Mouse (Mus musculus) stomach, embryonic 14.5 days (tissue): ENCODE measurements around the gene Setd1b. TPM values are rescaled to one million over a fixed set of nuclear protein-coding genes. Genes with fewer than 3 reads are reported as not detected.

Experiments used
- ATAC-seq: fragments of 200-750 bp; cut with Nextera tagmentation; 2 replicates; pipeline ENCODE4 v1.8.0; 2017; ENCODE audit warnings: low read depth, moderate TSS enrichment; ENCODE audit not compliant: insufficient number of reproducible peaks, insufficient read depth, low FRiP score
- H3K27ac ChIP-seq: fragments of 300-500 bp; sonication (generic); 2 replicates; pipeline ENCODE4 v1.5.1; 2014; ENCODE audit warnings: mild to moderate bottlenecking, low read length, moderate library complexity, mixed read lengths
- H3K27me3 ChIP-seq: fragments of 300-500 bp; sonication (generic); 2 replicates; pipeline ENCODE4 v1.6.1; 2014; ENCODE audit warnings: low read length, control low read depth, mixed read lengths; ENCODE audit not compliant: control insufficient read depth, insufficient read depth
- H3K36me3 ChIP-seq: fragments of 300-500 bp; sonication (generic); 2 replicates; pipeline ENCODE4 v1.6.1; 2014; ENCODE audit warnings: mild to moderate bottlenecking, control low read depth, low read length, moderate library complexity, mixed read lengths; ENCODE audit not compliant: control insufficient read depth, insufficient read depth
- H3K4me1 ChIP-seq: fragments of 300-500 bp; sonication (generic); 2 replicates; pipeline ENCODE4 v1.6.1; 2014; ENCODE audit warnings: low read length, control low read depth, mixed read lengths; ENCODE audit not compliant: control insufficient read depth, insufficient read depth
- H3K4me2 ChIP-seq: fragments of 300-500 bp; sonication (generic); replicated peaks from 2 replicates; pipeline ENCODE4 v1.6.1; 2014; ENCODE audit warnings: low read depth, low read length, control low read depth
- H3K4me3 ChIP-seq: fragments of 300-500 bp; sonication (generic); 2 replicates; pipeline ENCODE4 v1.5.1; 2014; ENCODE audit warnings: low read depth, low read length, control low read depth
- H3K9ac ChIP-seq: fragments of 300-500 bp; sonication (generic); replicated peaks from 2 replicates; pipeline ENCODE4 v1.6.1; 2014; ENCODE audit warnings: low read depth, mild to moderate bottlenecking, control low read depth, low read length, moderate library complexity, mixed read lengths
- H3K9me3 ChIP-seq: fragments of 300-500 bp; sonication (generic); 2 replicates; pipeline ENCODE4 v1.6.1; 2016; ENCODE audit warnings: low read depth, low read length, control low read depth; ENCODE audit not compliant: control insufficient read depth
- WGBS: fragments of 180-500 bp; shearing (Covaris S2); extraction: QIAGEN DNeasy Blood & Tissue Kit; methylation state at CpG from one replicate; pipeline ENCODE4 v1.1.7; 2014; 5-methylcytosine and 5-hydroxymethylcytosine counted together
- polyA plus RNA-seq: library from polyadenylated mRNA; unstranded; fragments of >200 nt; fragmentation: Nextera tagmentation; extraction: Ambion mirVana; gene quantifications from 2 replicates; pipeline ENCODE4 v1.2.1, GENCODE M21; 2014

The Setd1b gene
- polyA plus RNA-seq, 1 experiment from 2014 or later: 12.9 TPM

DNA sequence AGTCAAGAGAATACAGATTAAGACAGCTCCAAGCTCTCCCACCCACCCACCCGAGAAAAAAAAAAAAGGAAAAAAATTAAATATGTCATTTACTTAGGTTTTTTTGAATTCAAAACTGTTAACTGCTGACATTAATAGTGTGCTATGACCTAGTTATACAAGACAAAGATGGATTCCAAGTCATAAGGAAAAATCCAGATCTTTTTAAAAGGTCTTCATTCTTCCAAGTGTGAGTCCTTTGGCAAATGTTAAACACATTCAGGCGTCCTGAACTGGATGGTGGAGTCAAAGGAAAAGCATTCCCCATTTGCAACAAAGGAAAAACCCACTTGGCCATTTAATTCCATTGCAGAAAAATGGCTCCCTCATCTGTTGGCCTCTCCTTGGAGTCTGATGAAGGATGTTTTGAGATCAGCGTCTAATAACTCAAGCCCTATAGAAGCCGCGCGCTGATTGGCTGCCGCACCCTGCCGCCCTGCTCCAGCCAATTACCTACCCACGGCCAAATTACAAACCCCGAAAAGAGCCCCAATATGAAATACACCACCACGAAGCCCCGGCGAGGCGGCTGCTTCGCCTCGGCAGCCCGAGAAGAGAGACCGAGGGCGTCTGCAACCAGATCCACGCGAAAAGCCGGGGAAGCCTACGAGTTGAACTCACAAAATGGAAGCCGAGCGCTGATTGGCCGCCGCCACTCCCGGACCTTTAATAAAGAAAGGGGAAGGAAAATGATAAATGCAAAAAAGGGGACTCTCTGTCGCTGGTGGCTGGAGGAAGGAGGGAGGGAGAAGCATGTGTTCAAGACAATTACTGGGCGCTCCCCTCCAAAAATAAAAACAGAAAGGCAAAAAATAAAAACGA lies 1.1 kb upstream of the Setd1b start:
- under 1% methylated on average over 31 of the region's 31 CpGs for WGBS
- Histone ChIP-seq H3K9ac (peak overlapping the region; percentile 98), H3K4me3 (peak overlapping the region; percentile 84), H3K27ac (peak overlapping the region; percentile 100), H3K4me1 (peaks cover 40% of the 10 kb centered on the region), H3K4me2 (peak overlapping the region; percentile 100), H3K9me3 (no peaks in the 10 kb centered on the region), H3K27me3 (no peaks in the 10 kb centered on the region), H3K36me3 (peaks cover 6% of the 10 kb centered on the region; the same call in 1 of the 2 replicates)
- peak; percentile 42; the same call in 1 of the 2 replicates for ATAC-seq

DNA sequence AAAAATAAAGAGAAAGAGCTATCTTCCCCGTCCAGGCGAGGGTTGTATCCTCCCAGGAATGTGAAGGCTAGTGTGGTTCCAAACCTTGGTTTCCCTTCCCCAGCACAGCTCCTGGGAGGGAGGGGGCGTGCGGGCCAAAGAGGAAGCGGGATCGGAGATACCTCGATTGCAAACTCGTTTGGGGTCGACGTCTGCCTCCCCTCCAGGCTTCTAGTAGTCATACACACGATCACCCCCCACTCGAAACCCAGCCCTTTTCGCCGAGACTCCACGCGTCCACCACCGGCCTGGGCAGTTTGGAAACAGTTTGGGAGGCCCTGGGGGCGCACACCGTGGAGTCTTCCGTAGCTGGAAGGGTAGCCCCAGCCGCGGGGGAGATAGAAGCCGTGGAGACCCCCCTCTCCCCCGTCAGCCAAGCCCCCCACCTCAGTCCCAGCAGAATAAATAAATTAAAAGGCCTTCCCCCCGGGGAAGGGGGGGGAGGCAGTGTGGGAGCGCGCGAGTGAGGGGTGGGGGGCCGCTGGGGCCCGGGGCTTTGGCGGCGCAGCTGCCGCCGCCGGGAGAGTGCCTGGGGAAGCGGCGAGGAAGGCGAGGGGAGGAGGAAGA lies 335 bp upstream of the Setd1b start:
- no peaks in the 10 kb centered on the region for H3K27me3 ChIP-seq
- WGBS: under 1% methylated on average over 36 of the region's 38 CpGs
- peaks cover 13% of the 10 kb centered on the region; the same call in 1 of the 2 replicates for H3K36me3 ChIP-seq
- H3K4me1 ChIP-seq: peaks cover 36% of the 10 kb centered on the region
- no peaks in the 10 kb centered on the region for H3K9me3 ChIP-seq
- H3K4me2 ChIP-seq: peak overlapping the region; percentile 100
- peak overlapping the region; percentile 84 for H3K4me3 ChIP-seq
- peak overlapping the region; percentile 100 for H3K27ac ChIP-seq
- ATAC-seq: no peak
- H3K9ac ChIP-seq: peak overlapping the region; percentile 98

DNA sequence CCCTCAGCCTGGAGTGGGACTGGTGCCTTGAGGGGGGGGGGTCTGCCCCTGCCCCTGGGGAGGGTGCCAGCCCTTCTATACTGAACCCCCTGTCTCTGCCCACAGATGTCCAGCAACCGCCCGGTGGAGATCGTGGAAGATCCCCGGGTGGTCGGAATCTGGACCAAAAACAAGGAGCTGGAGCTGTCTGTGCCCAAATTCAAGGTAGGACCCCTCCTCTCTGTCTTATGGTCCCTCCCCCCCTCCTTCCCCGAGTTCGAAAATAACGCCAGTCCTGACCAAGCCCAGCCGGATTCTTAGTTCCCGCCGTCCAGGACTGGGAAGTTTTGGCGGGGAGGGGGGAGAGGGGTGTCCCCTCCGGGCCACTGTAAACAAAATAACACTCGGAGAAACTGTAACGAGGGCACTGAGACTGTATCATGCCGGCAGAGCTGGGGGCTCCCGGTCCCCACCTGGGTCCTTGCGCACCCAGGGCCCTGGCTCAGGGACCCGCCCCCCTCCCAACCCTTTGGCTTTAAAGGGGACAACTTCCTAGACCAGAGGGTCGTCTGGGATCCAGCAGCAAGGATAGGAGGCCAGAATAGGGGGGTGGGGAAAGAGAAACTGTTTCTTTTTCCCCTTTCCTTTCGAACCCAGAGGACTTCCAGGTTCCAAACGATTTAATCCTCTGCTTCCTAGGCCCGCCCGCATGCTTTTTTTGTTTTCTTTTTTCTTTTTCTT lies 1.4 kb downstream of the Setd1b start:
- ATAC-seq: no peak
- Histone ChIP-seq H3K4me2 (peak overlapping the region; percentile 100), H3K27me3 (no peaks in the 10 kb centered on the region), H3K27ac (peak overlapping the region; percentile 100), H3K9me3 (no peaks in the 10 kb centered on the region), H3K9ac (peak overlapping the region; percentile 98), H3K36me3 (peaks cover 30% of the 10 kb centered on the region), H3K4me3 (peak overlapping the region; percentile 84), H3K4me1 (peaks cover 22% of the 10 kb centered on the region; the same call in 1 of the 2 replicates)
- WGBS: under 1% methylated on average over 24 of the region's 24 CpGs

DNA sequence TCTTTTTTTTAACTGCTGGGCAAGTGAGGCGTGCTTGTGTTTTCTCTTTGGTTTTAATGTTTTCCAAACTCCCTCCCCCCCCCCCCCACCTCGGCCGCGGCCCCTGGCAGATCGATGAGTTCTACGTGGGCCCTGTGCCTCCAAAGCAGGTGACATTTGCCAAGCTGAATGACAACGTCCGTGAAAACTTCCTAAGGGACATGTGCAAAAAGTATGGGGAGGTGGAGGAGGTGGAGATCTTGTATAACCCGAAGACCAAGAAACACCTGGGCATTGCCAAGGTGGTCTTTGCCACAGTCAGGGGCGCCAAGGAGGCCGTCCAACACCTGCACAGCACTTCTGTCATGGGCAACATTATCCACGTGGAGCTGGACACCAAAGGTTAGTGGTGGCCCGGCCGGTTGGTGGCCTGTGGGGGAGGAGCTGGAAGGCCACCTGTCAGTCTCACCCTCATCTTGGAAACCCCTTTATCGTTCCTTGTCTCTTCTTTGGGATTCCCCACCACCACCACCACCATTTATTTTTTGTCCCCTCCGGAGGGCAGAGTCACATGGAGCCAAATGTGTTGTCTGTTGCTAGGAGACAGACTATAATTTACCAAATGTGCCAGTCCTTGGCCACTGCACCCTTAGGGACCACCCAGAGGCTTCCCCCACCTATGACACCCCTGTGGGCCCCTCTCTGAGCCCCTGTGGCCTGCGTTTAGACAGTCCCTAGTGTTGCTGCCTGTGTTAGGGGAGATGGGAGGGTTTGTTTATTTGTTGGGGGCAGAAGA lies 2.2 kb downstream of the Setd1b start:
- ATAC-seq: no peak
- Histone ChIP-seq H3K4me3 (peak overlapping the region; percentile 84), H3K27me3 (no peaks in the 10 kb centered on the region), H3K4me2 (peak overlapping the region; percentile 100), H3K9me3 (no peaks in the 10 kb centered on the region), H3K36me3 (peaks cover 38% of the 10 kb centered on the region), H3K4me1 (peaks cover 29% of the 10 kb centered on the region), H3K9ac (peak overlapping the region; percentile 30; the same call in 1 of the 2 replicates), H3K27ac (peak overlapping the region; percentile 100; the same call in 1 of the 2 replicates)
- 4% methylated on average over 17 of the region's 17 CpGs for WGBS

DNA sequence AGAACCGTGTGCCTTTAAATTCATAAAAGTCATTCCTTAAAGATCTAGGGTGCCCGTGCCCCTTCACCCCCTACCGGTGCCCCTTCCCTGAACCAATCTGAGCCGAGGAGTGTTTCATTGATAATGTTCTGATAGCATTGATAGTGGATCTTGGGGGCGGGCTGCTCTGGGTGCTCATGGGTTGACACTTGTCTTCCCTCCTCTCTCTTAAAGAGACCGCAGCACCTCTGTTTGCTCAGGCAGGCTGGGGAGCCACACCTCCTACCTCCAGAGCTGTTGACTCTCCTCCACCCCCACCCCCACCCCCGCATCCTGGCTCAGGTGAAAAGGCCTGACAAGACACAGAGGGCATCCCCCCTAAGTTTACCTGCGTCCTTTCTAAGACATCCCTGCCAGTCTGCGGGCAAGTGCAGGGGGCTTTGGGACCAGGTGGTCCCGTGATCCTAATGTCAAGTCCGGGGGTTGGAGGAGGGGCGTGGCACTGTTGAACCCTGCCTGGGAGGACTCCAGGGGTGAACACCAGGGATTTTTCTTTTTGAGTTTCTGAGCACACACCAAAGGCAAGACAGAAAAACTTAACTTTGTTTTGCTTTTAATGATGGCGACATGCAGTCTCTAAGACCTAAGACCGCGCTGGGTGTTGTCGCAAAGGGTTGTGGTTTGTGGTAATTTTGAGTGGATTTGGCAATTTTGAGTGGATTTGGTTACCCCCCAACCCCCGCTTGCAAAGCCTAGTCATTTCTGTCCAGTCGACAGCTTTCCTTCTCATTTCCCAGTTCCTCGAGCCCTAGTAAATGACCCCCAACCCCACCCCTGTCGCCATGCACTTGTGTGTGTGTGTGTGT lies 3.0 kb downstream of the Setd1b start:
- Histone ChIP-seq H3K9me3 (no peaks in the 10 kb centered on the region), H3K36me3 (peaks cover 41% of the 10 kb centered on the region), H3K4me3 (peak overlapping the region; percentile 84), H3K4me2 (peak overlapping the region; percentile 100), H3K27me3 (no peaks in the 10 kb centered on the region), H3K4me1 (peaks cover 37% of the 10 kb centered on the region), H3K27ac (peak overlapping the region; percentile 21; the same call in 1 of the 2 replicates), H3K9ac (no peak overlapping the region)
- no peak for ATAC-seq
- WGBS: 28% methylated on average over 20 of the region's 20 CpGs

DNA sequence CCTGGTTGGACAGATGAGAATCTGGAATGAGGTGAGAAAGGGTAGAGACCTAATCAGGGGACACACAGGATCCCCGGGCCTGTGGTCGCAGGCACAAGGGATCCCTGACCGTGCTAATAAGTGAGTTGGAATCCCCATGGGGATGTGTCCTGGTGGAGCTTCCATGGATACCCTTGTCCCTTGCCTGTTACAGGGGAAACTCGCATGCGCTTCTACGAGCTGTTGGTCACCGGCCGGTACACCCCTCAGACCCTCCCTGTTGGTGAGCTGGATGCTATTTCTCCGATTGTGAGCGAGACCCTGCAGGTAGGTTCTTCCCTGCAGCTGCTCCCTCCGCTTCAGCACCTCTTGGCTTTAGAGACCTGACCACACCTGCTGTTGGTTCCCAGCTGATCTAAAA lies 4.4 kb downstream of the Setd1b start:
- no peaks in the 10 kb centered on the region for H3K9me3 ChIP-seq
- H3K4me1 ChIP-seq: peaks cover 50% of the 10 kb centered on the region
- H3K9ac ChIP-seq: no peak overlapping the region
- H3K27me3 ChIP-seq: no peaks in the 10 kb centered on the region
- H3K36me3 ChIP-seq: peaks cover 41% of the 10 kb centered on the region
- no peak overlapping the region for H3K4me2 ChIP-seq
- H3K27ac ChIP-seq: no peak overlapping the region
- no peak overlapping the region for H3K4me3 ChIP-seq
- no peak for ATAC-seq
- 92% methylated on average over 11 of the region's 11 CpGs for WGBS

DNA sequence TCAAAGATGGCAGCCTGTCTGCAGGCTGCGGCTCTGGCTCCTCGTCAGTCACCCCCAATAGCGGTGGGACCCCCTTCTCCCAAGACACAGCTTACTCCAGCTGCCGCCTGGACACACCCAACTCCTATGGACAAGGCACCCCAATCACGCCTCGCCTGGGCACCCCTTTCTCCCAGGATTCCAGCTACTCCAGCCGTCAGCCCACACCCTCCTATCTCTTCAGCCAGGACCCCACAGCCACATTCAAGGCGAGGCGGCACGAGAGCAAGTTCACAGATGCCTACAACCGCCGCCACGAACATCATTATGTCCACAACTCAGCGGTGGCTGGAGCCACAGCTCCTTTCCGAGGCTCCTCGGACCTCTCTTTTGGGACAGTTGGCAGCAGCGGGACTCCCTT lies 5.6 kb downstream of the Setd1b start:
- WGBS: 85% methylated on average over 17 of the region's 17 CpGs
- Histone ChIP-seq H3K9ac (no peak overlapping the region), H3K4me2 (no peak overlapping the region), H3K4me1 (peaks cover 52% of the 10 kb centered on the region), H3K27me3 (no peaks in the 10 kb centered on the region), H3K36me3 (peaks cover 52% of the 10 kb centered on the region), H3K27ac (no peak overlapping the region), H3K4me3 (no peak overlapping the region), H3K9me3 (no peaks in the 10 kb centered on the region)
- no peak for ATAC-seq
